Mouse (Mus musculus) megakaryocyte, embryonic 14.5 days (primary cell): ENCODE measurements around the gene Socs7. TPM values are rescaled to one million over a fixed set of nuclear protein-coding genes. Genes with fewer than 3 reads are reported as not detected.

Experiments
- H3K27me3 ChIP-seq: replicated peaks from 2 replicates; pipeline ENCODE3; 2012; ENCODE audit warnings: inconsistent platforms
- H3K36me3 ChIP-seq: replicated peaks from 2 replicates; pipeline ENCODE3; 2012; ENCODE audit warnings: low read length, inconsistent platforms, mixed read lengths
- H3K4me1 ChIP-seq: 2 replicates; pipeline ENCODE4 v1.6.1; 2012; ENCODE audit warnings: inconsistent platforms
- H3K4me3 ChIP-seq: replicated peaks from 2 replicates; pipeline ENCODE3; 2012; ENCODE audit warnings: moderate library complexity, mild to moderate bottlenecking, inconsistent platforms
- H3K9me3 ChIP-seq: 2 replicates; pipeline ENCODE4 v1.6.1; 2012; ENCODE audit warnings: inconsistent platforms
- FLI1 ChIP-seq: IDR thresholded peaks from 2 replicates; pipeline ENCODE4 v1.6.1; 2012; ENCODE audit warnings: low read length, inconsistent platforms, mixed read lengths
- GATA1 ChIP-seq: IDR thresholded peaks from 3 replicates; pipeline ENCODE4 v1.6.1; 2012; ENCODE audit warnings: mixed read lengths, low read length, inconsistent platforms, borderline replicate concordance
- polyA plus RNA-seq: library from polyadenylated mRNA; stranded (reverse); fragments of >175 nt; gene quantifications from 2 replicates; pipeline ENCODE4 v1.2.3, GENCODE M21; 2012; ENCODE audit warnings: low replicate concordance; ENCODE audit not compliant: insufficient read depth

Socs7 gene
- polyA plus RNA-seq, 1 experiment, result 0.91 TPM

- Histone ChIP-seq H3K4me3 (peak overlapping the region; percentile 97), H3K4me1 (peaks cover 100% of the 10 kb centered on the region), H3K9me3 (no peaks in the 10 kb centered on the region), H3K36me3 (peaks cover 49% of the 10 kb centered on the region), H3K27me3 (no peaks in the 10 kb centered on the region)
- no peak for TF ChIP-seq FLI1
- TF ChIP-seq GATA1, result no peak
These were observed 78.8 kb downstream of the Socs7 start for GRCm38 (mm10) chr11:97441036-97441657.

GRCm38 (mm10) chr11:97441658-97442125 is 79.3 kb downstream of the Socs7 start:
- peaks cover 100% of the 10 kb centered on the region for H3K4me1 ChIP-seq
- no peaks in the 10 kb centered on the region for H3K27me3 ChIP-seq
- TF ChIP-seq GATA1, result peak; percentile 50; the same call in 1 of the 3 replicates
- no peak for TF ChIP-seq FLI1
- no peaks in the 10 kb centered on the region for H3K9me3 ChIP-seq
- H3K4me3 ChIP-seq, result peak overlapping the region; percentile 97
- H3K36me3 ChIP-seq, result peaks cover 55% of the 10 kb centered on the region

- TF ChIP-seq GATA1, result no peak
- no peak for TF ChIP-seq FLI1
- peaks cover 63% of the 10 kb centered on the region for H3K36me3 ChIP-seq
- peaks cover 100% of the 10 kb centered on the region for H3K4me1 ChIP-seq
- H3K27me3 ChIP-seq, result no peaks in the 10 kb centered on the region
- no peaks in the 10 kb centered on the region for H3K9me3 ChIP-seq
- peak overlapping the region; percentile 97 for H3K4me3 ChIP-seq
These were observed 80.7 kb downstream of the Socs7 start for GRCm38 (mm10) chr11:97442891-97443675.

GRCm38 (mm10) chr11:97445596-97445995 is 83.2 kb downstream of the Socs7 start:
- Histone ChIP-seq H3K36me3 (peaks cover 86% of the 10 kb centered on the region), H3K4me1 (peaks cover 100% of the 10 kb centered on the region), H3K27me3 (no peaks in the 10 kb centered on the region), H3K4me3 (peak overlapping the region; percentile 23), H3K9me3 (no peaks in the 10 kb centered on the region)
- TF ChIP-seq FLI1, result no peak
- TF ChIP-seq GATA1, result no peak

- Histone ChIP-seq H3K27me3 (no peaks in the 10 kb centered on the region), H3K36me3 (peaks cover 90% of the 10 kb centered on the region), H3K4me3 (peak overlapping the region; percentile 28), H3K9me3 (no peaks in the 10 kb centered on the region), H3K4me1 (peaks cover 99% of the 10 kb centered on the region)
- TF ChIP-seq FLI1 (no peak), GATA1 (no peak)
These were observed 83.7 kb downstream of the Socs7 start for GRCm38 (mm10) chr11:97445999-97446511.

- H3K4me1 ChIP-seq, result peaks cover 97% of the 10 kb centered on the region
- H3K4me3 ChIP-seq, result peak overlapping the region; percentile 20
- H3K36me3 ChIP-seq, result peaks cover 100% of the 10 kb centered on the region
- no peaks in the 10 kb centered on the region for H3K27me3 ChIP-seq
- no peaks in the 10 kb centered on the region for H3K9me3 ChIP-seq
- TF ChIP-seq FLI1 (no peak), GATA1 (no peak)
These were observed 85.6 kb downstream of the Socs7 start for GRCm38 (mm10) chr11:97447979-97448378.

Other genes starting within 250 kb of the Socs7 start
- gene Tbx21, start 247.2 kb upstream of the Socs7 start, polyA plus RNA-seq, result 0.09 and 1.6 TPM in 2 replicates
- gene Tbkbp1, start 211.1 kb upstream of the Socs7 start, polyA plus RNA-seq, result 99.9 and 349 TPM in 2 replicates
- 10.2 TPM in 2 replicates for gene Kpnb1, start 174.7 kb upstream of the Socs7 start, polyA plus RNA-seq
- 28.5 and 50.1 TPM in 2 replicates for gene Npepps, start 81.9 kb upstream of the Socs7 start, polyA plus RNA-seq
- gene Mrpl45, start 46.8 kb upstream of the Socs7 start, polyA plus RNA-seq, result 4.6 and 6.9 TPM in 2 replicates
- gene Gpr179, start 10.5 kb upstream of the Socs7 start, polyA plus RNA-seq, result 0.04 TPM in 1 of 2 replicates, not detected in the other
- gene Arhgap23, start 53.0 kb downstream of the Socs7 start, polyA plus RNA-seq, result 85.6 and 94.5 TPM in 2 replicates
- not detected in 2 replicates for gene 4933428G20Rik, start 137.8 kb downstream of the Socs7 start, polyA plus RNA-seq
- gene Srcin1, start 213.6 kb downstream of the Socs7 start, polyA plus RNA-seq, result 0.03 TPM in 1 of 2 replicates, not detected in the other